Comparison of ENCODE assay signal across 9 mouse cellular contexts in genomic region chr9:43261124-43261907, GRCm38 (mm10). TPM values are rescaled to one million over a fixed set of nuclear protein-coding genes. Genes with fewer than 3 reads are reported as not detected.
DNase-seq lines count a peak whose midpoint lies in the region; ATAC-seq and TF ChIP-seq lines count a peak whose summit lies in the region.
"Had no signal": no experiment of that assay in that cellular context is flagged by ENCODE, and none has a peak within 500 bp of the region (broad histone marks: within the 10 kb centered on the region; RNA-seq: fewer than 3 reads in every experiment).

No protein-coding gene starts in this region.

- H3K4me1 ChIP-seq in embryonic facial prominence, embryonic 12.5 days: peaks cover 61% of the 10 kb centered on the region
- peaks cover 47% of the 10 kb centered on the region for H3K4me1 ChIP-seq in limb, embryonic 11.5 days (ENCODE audit: control insufficient read depth, insufficient read depth, low read length)
- peaks cover 29% of the 10 kb centered on the region for H3K4me1 ChIP-seq in small intestine, adult 2 months (ENCODE audit: control insufficient read depth, insufficient read depth, insufficient read length, low read length)

- 18% methylated on average over 3 of the region's 4 CpGs for WGBS in embryonic facial prominence, embryonic 12.5 days
- WGBS in limb, embryonic 11.5 days: 21% methylated on average over 4 of the region's 4 CpGs
- 84% methylated on average over 3 of the region's 4 CpGs for WGBS in small intestine, adult 2 months

- TF ChIP-seq POLR2A in small intestine, adult 2 months (IDR thresholded peaks at IDR 0.05; ENCODE audit: low read depth, low read length): no peak

- no peaks in the 10 kb centered on the region for H3K27me3 ChIP-seq in embryonic facial prominence, embryonic 12.5 days
- H3K27me3 ChIP-seq in limb, embryonic 11.5 days (ENCODE audit: control insufficient read depth, insufficient read depth, low read length): no peaks in the 10 kb centered on the region
- no peaks in the 10 kb centered on the region for H3K27me3 ChIP-seq in small intestine, adult 2 months (ENCODE audit: control insufficient read depth, insufficient read depth, low read length)

- H3K9me3 ChIP-seq in embryonic facial prominence, embryonic 12.5 days: no peaks in the 10 kb centered on the region
- H3K9me3 ChIP-seq in limb, embryonic 11.5 days (ENCODE audit: control insufficient read depth, low read length): no peaks in the 10 kb centered on the region

- no peaks in the 10 kb centered on the region for H3K36me3 ChIP-seq in embryonic facial prominence, embryonic 12.5 days
- no peaks in the 10 kb centered on the region for H3K36me3 ChIP-seq in limb, embryonic 11.5 days (ENCODE audit: control insufficient read depth, insufficient read depth, low read length)
- H3K36me3 ChIP-seq in small intestine, adult 2 months (ENCODE audit: control insufficient read depth, insufficient read depth, low read length): no peaks in the 10 kb centered on the region

- TF ChIP-seq CTCF in small intestine, adult 2 months (IDR thresholded peaks at IDR 0.05; ENCODE audit: extremely low read depth, insufficient read length, insufficient replicate concordance, low read depth, low read length): no peak

- H3K4me3 ChIP-seq in embryonic facial prominence, embryonic 12.5 days: no peak overlapping the region
- H3K4me3 ChIP-seq in limb, embryonic 11.5 days (ENCODE audit: low read depth, low read length): no peak overlapping the region
- no peak overlapping the region for H3K4me3 ChIP-seq in small intestine, adult 2 months (ENCODE audit: low read depth, low read length)
- H3K4me3 ChIP-seq: erythroblast, embryonic 14.5 days had no signal

- H3K4me2 ChIP-seq in embryonic facial prominence, embryonic 12.5 days (replicated peaks): no peak overlapping the region; the same call in 1 of the 2 replicates
- H3K4me2 ChIP-seq in limb, embryonic 11.5 days (ENCODE audit: low read depth, severe bottlenecking): peak overlapping the region; percentile 28; the same call in 1 of the 2 replicates

- DNase-seq in kidney, postnatal 10 days: peak; percentile 63
- no peak for DNase-seq in kidney, adult 18-20 months
- DNase-seq in limb, embryonic 11.5 days (ENCODE audit: low spot score): peak; percentile 77
- no peak for DNase-seq in ovary, postnatal 36 days (ENCODE audit: low spot score)
- DNase-seq: heart, postnatal 14 days had no signal

- H3K27ac ChIP-seq in embryonic facial prominence, embryonic 12.5 days: peak overlapping the region; percentile 97
- peak overlapping the region; percentile 96 for H3K27ac ChIP-seq in limb, embryonic 11.5 days (replicated peaks; ENCODE audit: low read depth, low read length)
- H3K27ac ChIP-seq in small intestine, adult 2 months (ENCODE audit: insufficient read depth, low read depth, low read length): peak overlapping the region; percentile 94

- peak; percentile 78 for ATAC-seq in embryonic facial prominence, embryonic 12.5 days (ENCODE audit: insufficient number of reproducible peaks, insufficient read depth, low FRiP score, low TSS enrichment)
- peak; percentile 45 for ATAC-seq in limb, embryonic 11.5 days (ENCODE audit: insufficient number of reproducible peaks, low FRiP score, low TSS enrichment, low read depth)
- ATAC-seq in CD4-positive, CD25-positive, alpha-beta regulatory T cell, adult 4 months: no peak

- H3K9ac ChIP-seq in embryonic facial prominence, embryonic 12.5 days: no peak overlapping the region
- H3K9ac ChIP-seq in limb, embryonic 11.5 days (ENCODE audit: low read length): no peak overlapping the region

RNA-seq across cellular contexts. Expression of gene Oaf, which starts 21.6 kb away (rescaled TPM):
- 89.3 and 106 TPM in 2 replicates for polyA plus RNA-seq in embryonic facial prominence, embryonic 12.5 days (2016; fragmentation: Nextera tagmentation; extraction: Ambion mirVana)
- polyA plus RNA-seq in limb, embryonic 11.5 days (2014; fragmentation: Nextera tagmentation; extraction: Ambion mirVana): 96.4 and 108 TPM in 2 replicates
- 21.4 and 35.7 TPM in 2 replicates for polyA plus RNA-seq in small intestine, adult 2 months (2012; rRNA removed)
- polyA plus RNA-seq in CD4-positive, CD25-positive, alpha-beta regulatory T cell, adult 4 months (2017; shearing (Covaris generic)): under 1 TPM in 1 of 2 experiments, not detected in 1; 0.12 TPM

RNA-seq across cellular contexts. Expression of gene Trim29, which starts 49.3 kb away (rescaled TPM):
- polyA plus RNA-seq in embryonic facial prominence, embryonic 12.5 days (2016; fragmentation: Nextera tagmentation; extraction: Ambion mirVana): 12.3 and 12.9 TPM in 2 replicates
- polyA plus RNA-seq in limb, embryonic 11.5 days (2014; fragmentation: Nextera tagmentation; extraction: Ambion mirVana): 4.9 and 6.0 TPM in 2 replicates
- polyA plus RNA-seq in small intestine, adult 2 months (2012; rRNA removed): 0.11 and 0.79 TPM in 2 replicates
- not detected for polyA plus RNA-seq in CD4-positive, CD25-positive, alpha-beta regulatory T cell, adult 4 months (2017; shearing (Covaris generic))
- polyA plus RNA-seq: erythroblast, embryonic 14.5 days had no signal

RNA-seq across cellular contexts. Expression of gene Pou2f3, which starts 51.1 kb away (rescaled TPM):
- polyA plus RNA-seq in embryonic facial prominence, embryonic 12.5 days (2016; fragmentation: Nextera tagmentation; extraction: Ambion mirVana): 0.18 TPM in 1 of 2 replicates, not detected in the other
- not detected in 2 replicates for polyA plus RNA-seq in limb, embryonic 11.5 days (2014; fragmentation: Nextera tagmentation; extraction: Ambion mirVana)
- 0.55 and 1.2 TPM in 2 replicates for polyA plus RNA-seq in small intestine, adult 2 months (2012; rRNA removed)
- polyA plus RNA-seq in CD4-positive, CD25-positive, alpha-beta regulatory T cell, adult 4 months (2017; shearing (Covaris generic)): not detected
- polyA plus RNA-seq: erythroblast, embryonic 14.5 days had no signal

Comparison
In these comparisons a context has a peak if more than half of its experiments do, and no peak if none do; other contexts are left out.
1. DNase-seq: peak in kidney, postnatal 10 days (single experiment) and limb, embryonic 11.5 days (single experiment); none in kidney, adult 18-20 months (single experiment) and ovary, postnatal 36 days (single experiment).
2. RNA of gene Oaf, which starts 21.6 kb away (polyA plus RNA-seq): 96.4 to 108 TPM in limb, embryonic 11.5 days, 89.3 to 106 TPM in embryonic facial prominence, embryonic 12.5 days and 21.4 to 35.7 TPM in small intestine, adult 2 months; 0.12 TPM in CD4-positive, CD25-positive, alpha-beta regulatory T cell, adult 4 months; every median in the first group is over 10 times any median in the second.
3. Peak in every context shown above with its lines, with median percentiles within 50 percentile points of each other: H3K27ac ChIP-seq.